Mouse (Mus musculus): ENCODE results near the gene Bglap2. TPM values are rescaled to one million over a fixed set of nuclear protein-coding genes. Genes with fewer than 3 reads are reported as not detected.

Bglap2 gene
- polyA plus RNA-seq, 1 experiment from 2014 or later = 1.3 TPM

- ATAC-seq = no peak
- Histone ChIP-seq H3K4me2 (ENCODE audit: low read length) (peak overlapping the region; percentile 65), H3K9ac (ENCODE audit: low read depth, low read length) (no peak overlapping the region), H3K27ac (ENCODE audit: low read length) (no peak overlapping the region), H3K27me3 (ENCODE audit: control insufficient read depth, insufficient read depth, low read depth, low read length) (no peaks in the 10 kb centered on the region), H3K4me1 (ENCODE audit: control insufficient read depth, insufficient read depth, low read length) (peaks cover 19% of the 10 kb centered on the region), H3K4me3 (ENCODE audit: low read depth, low read length) (no peak overlapping the region; the same call in 1 of the 2 replicates), H3K36me3 (ENCODE audit: control insufficient read depth, insufficient read depth, low read length) (peaks cover 4% of the 10 kb centered on the region), H3K9me3 (replicated peaks; ENCODE audit: control insufficient read depth, low read length, poor library complexity, severe bottlenecking) (no peaks in the 10 kb centered on the region)
- WGBS = 88% methylated on average over 11 of the region's 11 CpGs
These were observed 41.0 kb downstream of the Bglap2 start for GRCm38 (mm10) chr3:88337367-88338020.

- Histone ChIP-seq H3K4me1 (ENCODE audit: control insufficient read depth, insufficient read depth, low read length) (peaks cover 19% of the 10 kb centered on the region), H3K27ac (ENCODE audit: low read length) (peak within 1 kb of the TSS; percentile 95), H3K4me3 (ENCODE audit: low read depth, low read length) (peak within 1 kb of the TSS; percentile 70), H3K4me2 (ENCODE audit: low read length) (peak within 1 kb of the TSS; percentile 86), H3K9ac (ENCODE audit: low read depth, low read length) (peak within 1 kb of the TSS; percentile 82), H3K27me3 (ENCODE audit: control insufficient read depth, insufficient read depth, low read depth, low read length) (no peaks in the 10 kb centered on the region), H3K9me3 (replicated peaks; ENCODE audit: control insufficient read depth, low read length, poor library complexity, severe bottlenecking) (no peaks in the 10 kb centered on the region), H3K36me3 (ENCODE audit: control insufficient read depth, insufficient read depth, low read length) (no peaks in the 10 kb centered on the region)
- WGBS = 2% methylated on average over 44 of the region's 66 CpGs
- ATAC-seq = peak; percentile 97
These were observed 42.2 kb downstream of the Bglap2 start, which contains the start of the genes Tmem79 and Smg5 for GRCm38 (mm10) chr3:88336058-88337013. TSS of gene Tmem79 (minus strand) at chr3:88336148. TSS of gene Smg5 (plus strand) at chr3:88336260.

- Histone ChIP-seq H3K27me3 (ENCODE audit: control insufficient read depth, insufficient read depth, low read depth, low read length) (no peaks in the 10 kb centered on the region), H3K4me1 (ENCODE audit: control insufficient read depth, insufficient read depth, low read length) (peaks cover 19% of the 10 kb centered on the region), H3K27ac (ENCODE audit: low read length) (peak overlapping the region; percentile 95), H3K9ac (ENCODE audit: low read depth, low read length) (peak overlapping the region; percentile 82), H3K4me2 (ENCODE audit: low read length) (peak overlapping the region; percentile 86), H3K4me3 (ENCODE audit: low read depth, low read length) (peak overlapping the region; percentile 70), H3K36me3 (ENCODE audit: control insufficient read depth, insufficient read depth, low read length) (no peaks in the 10 kb centered on the region), H3K9me3 (replicated peaks; ENCODE audit: control insufficient read depth, low read length, poor library complexity, severe bottlenecking) (no peaks in the 10 kb centered on the region)
- ATAC-seq = peak; percentile 79
- 1% methylated on average over 27 of the region's 27 CpGs for WGBS
These were observed 43.0 kb downstream of the Bglap2 start for GRCm38 (mm10) chr3:88335436-88336053.

GRCm38 (mm10) chr3:88334902-88335435 is 43.5 kb downstream of the Bglap2 start:
- no peak overlapping the region; the same call in 1 of the 2 replicates for H3K27ac ChIP-seq (ENCODE audit: low read length)
- ATAC-seq = no peak
- H3K36me3 ChIP-seq (ENCODE audit: control insufficient read depth, insufficient read depth, low read length) = no peaks in the 10 kb centered on the region
- H3K9me3 ChIP-seq (replicated peaks; ENCODE audit: control insufficient read depth, low read length, poor library complexity, severe bottlenecking) = no peaks in the 10 kb centered on the region
- peak overlapping the region; percentile 82 for H3K9ac ChIP-seq (ENCODE audit: low read depth, low read length)
- H3K4me2 ChIP-seq (ENCODE audit: low read length) = peak overlapping the region; percentile 86
- peaks cover 19% of the 10 kb centered on the region for H3K4me1 ChIP-seq (ENCODE audit: control insufficient read depth, insufficient read depth, low read length)
- WGBS = 44% methylated on average over 3 of the region's 3 CpGs
- no peaks in the 10 kb centered on the region for H3K27me3 ChIP-seq (ENCODE audit: control insufficient read depth, insufficient read depth, low read depth, low read length)
- peak overlapping the region; percentile 70 for H3K4me3 ChIP-seq (ENCODE audit: low read depth, low read length)

GRCm38 (mm10) chr3:88334029-88334658 is 44.4 kb downstream of the Bglap2 start:
- Histone ChIP-seq H3K27me3 (ENCODE audit: control insufficient read depth, insufficient read depth, low read depth, low read length) (no peaks in the 10 kb centered on the region), H3K9ac (ENCODE audit: low read depth, low read length) (no peak overlapping the region), H3K4me2 (ENCODE audit: low read length) (no peak overlapping the region), H3K4me1 (ENCODE audit: control insufficient read depth, insufficient read depth, low read length) (peaks cover 19% of the 10 kb centered on the region), H3K9me3 (replicated peaks; ENCODE audit: control insufficient read depth, low read length, poor library complexity, severe bottlenecking) (no peaks in the 10 kb centered on the region), H3K4me3 (ENCODE audit: low read depth, low read length) (no peak overlapping the region), H3K27ac (ENCODE audit: low read length) (no peak overlapping the region), H3K36me3 (ENCODE audit: control insufficient read depth, insufficient read depth, low read length) (peaks cover 2% of the 10 kb centered on the region; the same call in 1 of the 2 replicates)
- ATAC-seq = no peak
- WGBS = 68% methylated on average over 12 of the region's 12 CpGs

- 23% methylated on average over 2 of the region's 2 CpGs for WGBS
- no peak for ATAC-seq
These were observed 47.2 kb downstream of the Bglap2 start for GRCm38 (mm10) chr3:88331282-88331681.

GRCm38 (mm10) chr3:88328956-88329355 is 49.5 kb downstream of the Bglap2 start:
- H3K9ac ChIP-seq (ENCODE audit: low read depth, low read length) = no peak overlapping the region
- H3K4me1 ChIP-seq (ENCODE audit: control insufficient read depth, insufficient read depth, low read length) = peaks cover 8% of the 10 kb centered on the region
- no peak overlapping the region for H3K4me3 ChIP-seq (ENCODE audit: low read depth, low read length)
- no peak for ATAC-seq
- H3K4me2 ChIP-seq (ENCODE audit: low read length) = no peak overlapping the region
- no peaks in the 10 kb centered on the region for H3K9me3 ChIP-seq (replicated peaks; ENCODE audit: control insufficient read depth, low read length, poor library complexity, severe bottlenecking)
- WGBS = 81% methylated on average over 5 of the region's 5 CpGs
- peaks cover 4% of the 10 kb centered on the region; the same call in 1 of the 2 replicates for H3K36me3 ChIP-seq (ENCODE audit: control insufficient read depth, insufficient read depth, low read length)
- no peak overlapping the region for H3K27ac ChIP-seq (ENCODE audit: low read length)
- no peaks in the 10 kb centered on the region for H3K27me3 ChIP-seq (ENCODE audit: control insufficient read depth, insufficient read depth, low read depth, low read length)

More at GRCm38 (mm10) chr3:88331282-88331681, 47.2 kb downstream of the Bglap2 start:
- no peaks in the 10 kb centered on the region for H3K27me3 ChIP-seq (ENCODE audit: control insufficient read depth, insufficient read depth, low read depth, low read length)
- H3K36me3 ChIP-seq (ENCODE audit: control insufficient read depth, insufficient read depth, low read length) = peaks cover 4% of the 10 kb centered on the region; the same call in 1 of the 2 replicates
- no peaks in the 10 kb centered on the region for H3K9me3 ChIP-seq (replicated peaks; ENCODE audit: control insufficient read depth, low read length, poor library complexity, severe bottlenecking)
- no peak overlapping the region for H3K4me2 ChIP-seq (ENCODE audit: low read length)
- H3K4me1 ChIP-seq (ENCODE audit: control insufficient read depth, insufficient read depth, low read length) = peaks cover 5% of the 10 kb centered on the region
- H3K27ac ChIP-seq (ENCODE audit: low read length) = no peak overlapping the region
- no peak overlapping the region for H3K4me3 ChIP-seq (ENCODE audit: low read depth, low read length)
- no peak overlapping the region for H3K9ac ChIP-seq (ENCODE audit: low read depth, low read length)

All from midbrain, embryonic 16.5 days (tissue).